Mouse (Mus musculus) pancreas, adult 10 weeks (tissue): Measurements from ENCODE around the gene Onecut3. TPM values are rescaled to one million over a fixed set of nuclear protein-coding genes. Genes with fewer than 3 reads are reported as not detected.

Experiments
- polyA plus RNA-seq: library from polyadenylated mRNA; stranded (reverse); fragments of 350-450 nt; fragmentation: Illumina TruSeq; extraction: RNeasy Lipid Tissue Mini Kit (QIAGEN cat#74804); gene quantifications from one replicate; pipeline ENCODE4 v1.2.3, GENCODE M21; 2015; ENCODE audit warnings: low read depth, low replicate concordance; ENCODE audit not compliant: insufficient read depth

Onecut3 gene
- polyA plus RNA-seq = not detected

DNA sequence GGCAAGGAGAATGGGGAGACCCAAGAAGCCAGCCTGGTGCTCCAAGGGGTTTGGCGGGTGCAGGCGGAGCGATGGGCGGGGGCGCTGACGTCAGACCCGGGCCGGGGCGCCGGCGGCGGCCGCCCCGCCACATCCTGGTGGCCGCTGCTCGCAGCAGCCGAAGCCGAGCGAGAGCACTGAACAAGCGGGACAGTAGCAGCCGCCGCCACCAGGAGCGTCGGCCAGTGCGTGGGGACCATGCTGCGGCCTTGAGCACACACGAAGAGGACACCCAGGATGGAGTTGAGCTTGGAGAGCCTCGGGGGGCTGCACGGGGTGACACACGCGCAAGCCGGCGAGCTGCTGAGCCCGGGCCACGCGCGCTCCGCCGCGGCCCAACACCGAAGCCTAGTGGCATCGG, at the start of gene Onecut3:
Gene Onecut3 (plus strand): TSS at position 104 of the 400 bp plus-strand sequence.

DNA sequence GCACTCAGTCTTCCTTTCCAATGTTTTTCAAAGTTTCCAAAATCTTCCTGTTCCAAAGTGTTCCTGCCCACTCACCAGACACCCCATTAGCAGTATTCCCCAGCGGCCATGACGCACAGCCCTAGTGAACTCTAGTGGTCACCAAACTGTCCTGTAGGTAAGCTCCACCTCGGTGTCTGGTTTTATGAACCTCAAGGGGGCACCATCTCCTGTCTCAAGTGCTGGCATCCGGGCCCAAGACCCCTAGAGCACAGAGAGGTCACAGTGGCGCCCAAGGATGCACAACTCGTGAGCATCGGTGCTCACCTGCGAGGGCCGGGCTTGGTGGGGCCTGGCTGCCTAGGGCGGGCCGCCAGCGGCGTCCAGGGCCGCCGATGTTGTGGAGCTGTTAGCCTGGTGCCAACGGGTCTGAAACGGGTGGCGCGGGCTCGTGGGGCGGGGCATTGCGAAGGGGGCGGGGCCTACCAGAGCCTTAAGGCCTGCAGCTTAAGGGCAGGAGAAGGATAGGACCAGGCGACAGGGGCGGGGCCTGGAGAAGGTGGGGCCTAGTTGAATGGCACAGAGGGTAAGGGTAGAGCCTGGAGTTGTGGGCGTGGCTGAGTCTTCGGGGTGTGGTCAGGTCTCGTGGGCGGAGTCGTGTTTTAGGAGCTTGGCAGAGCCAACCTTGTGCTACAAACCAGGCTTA, 44.2 kb downstream of the Onecut3 start, which contains the start of gene Atp8b3:
Gene Atp8b3 (minus strand): TSS at position 415 of the 685 bp plus-strand sequence.

DNA sequence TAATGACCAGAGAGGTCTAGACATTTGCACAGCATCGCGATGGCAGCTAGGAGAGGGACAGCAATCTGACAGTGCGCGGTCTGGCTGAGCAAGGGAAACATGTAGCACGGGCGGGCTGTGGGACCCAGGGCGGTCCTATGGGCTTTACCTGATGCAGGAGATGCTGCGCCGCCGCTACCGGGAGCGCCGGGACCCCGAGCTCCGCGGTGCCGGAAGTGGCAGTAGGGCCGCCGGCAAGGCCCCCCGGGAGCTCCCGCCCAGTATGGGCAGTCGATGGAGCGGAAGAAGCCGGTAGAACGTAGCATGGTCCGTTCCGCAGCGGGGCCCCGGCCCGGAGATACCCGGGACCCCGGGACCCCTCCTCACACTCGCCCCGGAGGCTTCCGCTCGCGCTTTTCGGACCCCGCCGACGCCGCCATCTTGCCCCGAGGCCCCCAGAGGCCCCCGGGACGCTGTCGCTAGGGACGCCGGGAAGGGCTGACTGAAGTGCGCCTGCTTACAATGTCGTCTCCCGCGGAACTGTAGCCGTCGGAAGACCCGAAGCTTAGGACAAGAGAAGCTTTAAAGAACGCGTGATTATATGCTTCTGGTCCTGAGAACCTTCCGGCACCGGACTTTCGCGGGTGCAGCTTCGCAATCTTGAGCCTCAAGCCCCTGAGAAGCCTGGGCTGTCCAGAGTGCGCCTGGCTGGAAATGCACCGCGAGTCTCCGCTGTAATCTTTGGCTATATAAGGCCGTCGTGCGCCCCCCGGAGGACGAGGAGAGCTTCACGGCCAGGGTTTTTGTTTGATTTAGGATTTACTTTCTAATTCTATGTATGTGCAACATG, 66.7 kb downstream of the Onecut3 start, which contains the start of gene Rexo1:
Gene Rexo1 (minus strand): TSS at position 445 of the 829 bp plus-strand sequence.

Other genes starting within 250 kb of the Onecut3 start
- 67.2 TPM for gene Ndufs7, start 245.7 kb upstream of the Onecut3 start, polyA plus RNA-seq
- 101 TPM for gene Gamt, start 233.8 kb upstream of the Onecut3 start, polyA plus RNA-seq
- gene Dazap1, start 233.3 kb upstream of the Onecut3 start, polyA plus RNA-seq = 25.5 TPM
- 1,054 TPM for gene Rps15, start 202.4 kb upstream of the Onecut3 start, polyA plus RNA-seq
- gene Apc2, start 198.9 kb upstream of the Onecut3 start, polyA plus RNA-seq = 0.26 TPM
- 7.9 TPM for gene 2310011J03Rik, start 174.3 kb upstream of the Onecut3 start, polyA plus RNA-seq
- gene Pcsk4, start 165.3 kb upstream of the Onecut3 start, polyA plus RNA-seq = 7.0 TPM
- gene Reep6, start 164.9 kb upstream of the Onecut3 start, polyA plus RNA-seq = 6.4 TPM
- gene Adamtsl5, start 146.4 kb upstream of the Onecut3 start, polyA plus RNA-seq = 5.9 TPM
- gene Plk5, start 138.4 kb upstream of the Onecut3 start, polyA plus RNA-seq = 0.61 TPM
- gene Mex3d, start 107.2 kb upstream of the Onecut3 start, polyA plus RNA-seq = 1.3 TPM
- 25.4 TPM for gene Mbd3, start 95.3 kb upstream of the Onecut3 start, polyA plus RNA-seq
- gene Uqcr11, start 88.0 kb upstream of the Onecut3 start, polyA plus RNA-seq = 156 TPM
- 9.6 TPM for gene Tcf3, start 61.2 kb upstream of the Onecut3 start, polyA plus RNA-seq
- gene Atp8b3, start 44.3 kb downstream of the Onecut3 start, polyA plus RNA-seq = not detected
- 6.7 TPM for gene Rexo1, start 66.7 kb downstream of the Onecut3 start, polyA plus RNA-seq
- 3.2 TPM for gene Klf16, start 82.5 kb downstream of the Onecut3 start, polyA plus RNA-seq
- 20.8 TPM for gene Abhd17a, start 95.5 kb downstream of the Onecut3 start, polyA plus RNA-seq
- gene Scamp4, start 108.0 kb downstream of the Onecut3 start, polyA plus RNA-seq = 17.1 TPM
- gene Adat3, start 108.0 kb downstream of the Onecut3 start, polyA plus RNA-seq = not detected
- 1.0 TPM for gene Gm49322, start 111.2 kb downstream of the Onecut3 start, polyA plus RNA-seq
- 47.7 TPM for gene Csnk1g2, start 128.0 kb downstream of the Onecut3 start, polyA plus RNA-seq
- gene Btbd2, start 162.2 kb downstream of the Onecut3 start, polyA plus RNA-seq = 7.6 TPM
- gene Mknk2, start 183.3 kb downstream of the Onecut3 start, polyA plus RNA-seq = 15.8 TPM
- gene Mob3a, start 207.1 kb downstream of the Onecut3 start, polyA plus RNA-seq = 3.8 TPM
- 24.6 TPM for gene Izumo4, start 207.3 kb downstream of the Onecut3 start, polyA plus RNA-seq
- gene Ap3d1, start 247.4 kb downstream of the Onecut3 start, polyA plus RNA-seq = 48.4 TPM